ENCODE assay signal across 8 mouse cellular contexts in the genomic region with DNA sequence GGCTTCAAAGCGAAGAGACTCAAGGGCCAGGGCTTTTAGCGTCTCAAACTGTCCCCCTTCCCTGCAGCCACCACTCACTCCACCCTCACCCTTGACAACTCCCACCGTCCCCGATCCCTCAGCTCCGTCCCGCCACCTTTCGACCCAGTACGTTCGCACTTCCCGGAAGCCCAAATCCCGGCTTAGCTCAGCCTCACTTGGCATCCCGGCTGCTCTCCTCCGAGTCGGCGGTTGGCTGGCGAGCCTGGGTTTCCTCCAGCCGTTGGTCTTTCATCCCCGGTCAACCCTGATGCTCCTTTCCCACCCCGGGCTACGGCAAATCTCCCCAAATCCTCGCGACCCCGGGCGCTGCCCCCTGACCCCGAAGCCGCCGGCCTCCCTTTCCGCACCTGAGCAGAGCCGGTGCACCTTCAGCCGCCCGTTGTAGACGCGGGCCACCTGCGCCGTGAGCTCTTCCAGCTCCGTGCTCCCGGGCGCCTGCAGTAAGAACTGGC. TPM values are rescaled to one million over a fixed set of nuclear protein-coding genes. Genes with fewer than 3 reads are reported as not detected.
DNase-seq lines count a peak whose midpoint lies in the region; ATAC-seq and TF ChIP-seq lines count a peak whose summit lies in the region.

No protein-coding gene starts in this region.

- H3K9me3 ChIP-seq in forebrain, embryonic 12.5 days, result no peaks in the 10 kb centered on the region
- H3K9me3 ChIP-seq in megakaryocyte, embryonic 14.5 days, result no peaks in the 10 kb centered on the region

- H3K27ac ChIP-seq in left cerebral cortex, adult 2 months, result peak overlapping the region; percentile 93
- peak overlapping the region; percentile 89 for H3K27ac ChIP-seq in forebrain, embryonic 12.5 days

- intact Hi-C loops in left cerebral cortex, adult 2 months (cut with DNase I), result no loop called here
- intact Hi-C loops in left cerebral cortex, postnatal 36 days (cut with DNase I), result loop anchor here (1.0 kb wide), 1 partner anchor 207 kb away; the partner anchor contains the start of gene Mis18a
- intact Hi-C loops in left cerebral cortex, postnatal 25 days (cut with DNase I), result loop anchor here (1.0 kb wide), 2 partner anchors 77 to 124 kb away; partner anchors contain the start of genes Synj1 and Urb1

- H3K9ac ChIP-seq in forebrain, embryonic 12.5 days, result peak overlapping the region; percentile 85

- H3K36me3 ChIP-seq in forebrain, embryonic 12.5 days (replicated peaks), result peaks cover 18% of the 10 kb centered on the region
- peaks cover 42% of the 10 kb centered on the region for H3K36me3 ChIP-seq in megakaryocyte, embryonic 14.5 days (replicated peaks; ENCODE audit: low read length)

- peak in 1 of 2 experiments; percentile 54 for DNase-seq in left cerebral cortex, adult 2 months (ENCODE audit: extremely low spot score in 1 of 2, low spot score in 2 of 2)
- DNase-seq in left cerebral cortex, postnatal 36 days (ENCODE audit: low spot score in 2 of 2), result no peak
- peak; percentile 66 for DNase-seq in adrenal gland, postnatal 25 days
- peak; percentile 76 for DNase-seq in heart, postnatal 4 days
- DNase-seq in left cerebral cortex, postnatal 25 days (ENCODE audit: low spot score in 2 of 2), result peak; percentile 57 to 63
- peak; percentile 64 for DNase-seq in right cerebral cortex, postnatal 4 days

- under 1% methylated on average over 38 of the region's 38 CpGs for WGBS in forebrain, embryonic 12.5 days

- H3K4me1 ChIP-seq in forebrain, embryonic 12.5 days, result peaks cover 13% of the 10 kb centered on the region
- H3K4me1 ChIP-seq in megakaryocyte, embryonic 14.5 days, result peaks cover 16% of the 10 kb centered on the region

- ATAC-seq in forebrain, embryonic 12.5 days (ENCODE audit: low FRiP score), result peak; percentile 61

- peak overlapping the region; percentile 64 for H3K4me3 ChIP-seq in left cerebral cortex, adult 2 months
- H3K4me3 ChIP-seq in forebrain, embryonic 12.5 days (replicated peaks), result peak overlapping the region; percentile 84
- H3K4me3 ChIP-seq in megakaryocyte, embryonic 14.5 days (replicated peaks), result peak overlapping the region; percentile 97

- peak overlapping the region; percentile 73 for H3K4me2 ChIP-seq in forebrain, embryonic 12.5 days

- no peak for TF ChIP-seq CTCF in left cerebral cortex, adult 2 months (IDR thresholded peaks at IDR 0.05)

- H3K27me3 ChIP-seq in forebrain, embryonic 12.5 days, result no peaks in the 10 kb centered on the region
- no peaks in the 10 kb centered on the region for H3K27me3 ChIP-seq in megakaryocyte, embryonic 14.5 days (replicated peaks)

RNA-seq across cellular contexts. Expression of gene Cfap298, which starts 0.7 kb away (rescaled TPM):
- 10 to 100 TPM; 40.6 to 42.1 TPM for total RNA-seq in left cerebral cortex, adult 2 months (2021)
- 10 to 100 TPM; 41.5 to 44.8 TPM for total RNA-seq in left cerebral cortex, postnatal 36 days (2021)
- total RNA-seq in adrenal gland, postnatal 25 days (2021), result 27.7 and 31.5 TPM in 2 replicates
- 49.6 and 51.0 TPM in 2 replicates for polyA plus RNA-seq in forebrain, embryonic 12.5 days (2016; fragmentation: Nextera tagmentation; extraction: Ambion mirVana)
- 10 to 100 TPM; 26.2 to 32.8 TPM for total RNA-seq in heart, postnatal 4 days (2021)
- 10 to 100 TPM; 40.0 to 42.4 TPM for total RNA-seq in left cerebral cortex, postnatal 25 days (2021)
- 10.7 and 33.7 TPM in 2 replicates for polyA plus RNA-seq in megakaryocyte, embryonic 14.5 days (2012; ENCODE audit: insufficient read depth, low replicate concordance)

Comparison
In these comparisons a context has a peak if more than half of its experiments do, and no peak if none do; other contexts are left out.
1. DNase-seq: peak in adrenal gland, postnatal 25 days (single experiment), heart, postnatal 4 days (single experiment), left cerebral cortex, postnatal 25 days (2 of 2) and right cerebral cortex, postnatal 4 days (single experiment); none in left cerebral cortex, postnatal 36 days (0 of 2).
2. Peak in every context shown above with its lines, with median percentiles within 50 percentile points of each other: H3K4me3 ChIP-seq.